Comparison of ENCODE assay signal across 22 mouse cellular contexts in the genomic region with DNA sequence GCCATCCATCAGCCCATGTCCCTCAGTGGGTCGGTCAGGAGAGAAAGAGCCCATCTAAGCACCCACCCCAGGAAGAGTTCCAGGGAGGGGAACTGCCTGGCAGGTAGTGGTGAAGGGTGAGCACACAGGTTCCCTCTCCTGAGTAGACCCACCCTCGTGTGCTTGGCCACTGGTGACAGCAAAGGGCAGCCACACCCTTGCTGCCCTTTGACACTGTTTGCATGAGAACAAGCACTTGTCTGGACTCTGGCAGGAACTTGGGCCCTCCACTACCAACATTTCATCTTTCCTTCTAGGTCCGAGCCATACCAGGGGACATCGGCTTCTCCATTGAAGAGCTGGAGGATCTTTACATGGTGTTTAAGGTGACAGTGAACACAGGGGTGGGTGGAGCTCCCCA. TPM values are rescaled to one million over a fixed set of nuclear protein-coding genes. Genes with fewer than 3 reads are reported as not detected.
A peak's percentile ranks its signal among the peaks of the same experiment; 100 is the strongest.
DNase-seq lines count a peak whose midpoint lies in the region; ATAC-seq and TF ChIP-seq lines count a peak whose summit lies in the region.
"Had no signal": no experiment of that assay in that cellular context is flagged by ENCODE, and none has a peak within 500 bp of the region (broad histone marks: within the 10 kb centered on the region; RNA-seq: fewer than 3 reads in every experiment).

No protein-coding gene starts in this region.

- H3K4me2 ChIP-seq in liver, postnatal 0 days (ENCODE audit: low read depth, low read length): no peak overlapping the region
- H3K4me2 ChIP-seq in midbrain, embryonic 15.5 days: no peak overlapping the region
- H3K4me2 ChIP-seq: embryonic facial prominence, embryonic 13.5 days; embryonic facial prominence, embryonic 15.5 days; forebrain, embryonic 12.5 days had no signal

- DNase-seq in liver, adult 2 months (ENCODE audit: extremely low read depth, low read depth, low spot score): peak; percentile 55
- no peak for DNase-seq in liver, postnatal 0 days
- no peak for DNase-seq in kidney, postnatal 14 days
- DNase-seq: adrenal gland, adult 2 months; adrenal gland, postnatal 10 days; adrenal gland, postnatal 25 days; cerebellum, adult 11 months; cerebellum, adult 18-20 months; cerebellum, adult 8-10 months; cerebellum, adult 9-11 months; cerebellum, postnatal 14 days; cerebellum, postnatal 36 days; embryo, embryonic 11 days had no signal

- 51% methylated on average over 4 of the region's 4 CpGs for WGBS in liver, adult 2 months
- WGBS in liver, postnatal 0 days (ENCODE audit: insufficient replicate concordance): 65% methylated on average over 4 of the region's 4 CpGs
- 56% methylated on average over 4 of the region's 4 CpGs for WGBS in small intestine, adult 2 months
- WGBS in midbrain, embryonic 15.5 days: 87% methylated on average over 4 of the region's 4 CpGs

- no peak overlapping the region for H3K4me3 ChIP-seq in liver, adult 2 months (ENCODE audit: insufficient read depth, low read depth, low read length)
- H3K4me3 ChIP-seq in liver, postnatal 0 days (ENCODE audit: low read depth, low read length): no peak overlapping the region
- no peak overlapping the region for H3K4me3 ChIP-seq in small intestine, adult 2 months (ENCODE audit: low read depth, low read length)
- H3K4me3 ChIP-seq in midbrain, embryonic 15.5 days: no peak overlapping the region
- H3K4me3 ChIP-seq: embryonic facial prominence, embryonic 13.5 days; embryonic facial prominence, embryonic 15.5 days; erythroblast, embryonic 14.5 days; forebrain, embryonic 10.5 days; forebrain, embryonic 12.5 days had no signal

- no peak for TF ChIP-seq POLR2A in liver, adult 2 months (IDR thresholded peaks at IDR 0.05; ENCODE audit: extremely low read depth, insufficient read depth, low read length)
- no peak for TF ChIP-seq POLR2A in small intestine, adult 2 months (IDR thresholded peaks at IDR 0.05; ENCODE audit: low read depth, low read length)

- TF ChIP-seq CTCF in liver, adult 2 months (IDR thresholded peaks at IDR 0.05; ENCODE audit: low read depth, low read length): no peak
- no peak for TF ChIP-seq CTCF in liver, postnatal 0 days (IDR thresholded peaks at IDR 0.05; ENCODE audit: low read depth)
- TF ChIP-seq CTCF in small intestine, adult 2 months (IDR thresholded peaks at IDR 0.05; ENCODE audit: extremely low read depth, insufficient read length, insufficient replicate concordance, low read depth, low read length): no peak

- H3K27ac ChIP-seq in liver, adult 2 months (replicated peaks; ENCODE audit: insufficient read depth, low read depth, low read length): no peak overlapping the region
- no peak overlapping the region for H3K27ac ChIP-seq in liver, postnatal 0 days (ENCODE audit: low read depth)
- H3K27ac ChIP-seq in small intestine, adult 2 months (ENCODE audit: insufficient read depth, low read depth, low read length): peak overlapping the region; percentile 44; the same call in 1 of the 2 replicates
- H3K27ac ChIP-seq in midbrain, embryonic 15.5 days: no peak overlapping the region
- H3K27ac ChIP-seq: embryonic facial prominence, embryonic 13.5 days; embryonic facial prominence, embryonic 15.5 days; forebrain, embryonic 10.5 days; forebrain, embryonic 12.5 days had no signal

- H3K9me3 ChIP-seq in liver, postnatal 0 days (ENCODE audit: low read length): no peaks in the 10 kb centered on the region
- H3K9me3 ChIP-seq in midbrain, embryonic 15.5 days: no peaks in the 10 kb centered on the region
- H3K9me3 ChIP-seq: embryonic facial prominence, embryonic 13.5 days; embryonic facial prominence, embryonic 15.5 days; forebrain, embryonic 10.5 days; forebrain, embryonic 12.5 days had no signal

- no peaks in the 10 kb centered on the region for H3K79me2 ChIP-seq in liver, adult 2 months (ENCODE audit: control insufficient read depth, insufficient read depth, low read length)

- H3K36me3 ChIP-seq in liver, adult 2 months (ENCODE audit: control insufficient read depth, insufficient read depth, low read length): peaks cover 4% of the 10 kb centered on the region; the same call in 1 of the 2 replicates
- H3K36me3 ChIP-seq in liver, postnatal 0 days (replicated peaks; ENCODE audit: insufficient read depth, low read length): peaks cover 44% of the 10 kb centered on the region
- peaks cover 40% of the 10 kb centered on the region for H3K36me3 ChIP-seq in small intestine, adult 2 months (ENCODE audit: control insufficient read depth, insufficient read depth, low read length)
- H3K36me3 ChIP-seq in midbrain, embryonic 15.5 days (replicated peaks): peaks cover 49% of the 10 kb centered on the region

- H3K27me3 ChIP-seq in liver, adult 2 months (ENCODE audit: control insufficient read depth, insufficient read depth, low read length): no peaks in the 10 kb centered on the region
- H3K27me3 ChIP-seq in liver, postnatal 0 days (ENCODE audit: insufficient read depth, low read length): no peaks in the 10 kb centered on the region
- H3K27me3 ChIP-seq in small intestine, adult 2 months (ENCODE audit: control insufficient read depth, insufficient read depth, low read length): no peaks in the 10 kb centered on the region
- no peaks in the 10 kb centered on the region for H3K27me3 ChIP-seq in midbrain, embryonic 15.5 days (replicated peaks)
- H3K27me3 ChIP-seq: embryonic facial prominence, embryonic 13.5 days; embryonic facial prominence, embryonic 15.5 days; forebrain, embryonic 12.5 days had no signal

- no peak for ATAC-seq in liver, postnatal 0 days
- no peak for ATAC-seq in midbrain, embryonic 15.5 days (replicated peaks)
- ATAC-seq: forebrain, embryonic 14.5 days; forebrain, embryonic 16.5 days had no signal

- H3K9ac ChIP-seq in liver, adult 2 months (ENCODE audit: low read depth, low read length): no peak overlapping the region
- H3K9ac ChIP-seq in liver, postnatal 0 days (replicated peaks): no peak overlapping the region
- H3K9ac ChIP-seq in midbrain, embryonic 15.5 days: no peak overlapping the region
- H3K9ac ChIP-seq: embryonic facial prominence, embryonic 13.5 days; embryonic facial prominence, embryonic 15.5 days; forebrain, embryonic 12.5 days had no signal

- no peak for TF ChIP-seq EP300 in liver, postnatal 0 days (IDR thresholded peaks at IDR 0.05; ENCODE audit: low read depth)

- peaks cover 18% of the 10 kb centered on the region for H3K4me1 ChIP-seq in liver, adult 2 months (ENCODE audit: control insufficient read depth, insufficient read depth, low read length)
- peaks cover 22% of the 10 kb centered on the region for H3K4me1 ChIP-seq in liver, postnatal 0 days (ENCODE audit: insufficient read depth)
- H3K4me1 ChIP-seq in small intestine, adult 2 months (ENCODE audit: control insufficient read depth, insufficient read depth, insufficient read length, low read length): peaks cover 14% of the 10 kb centered on the region
- H3K4me1 ChIP-seq in midbrain, embryonic 15.5 days: no peaks in the 10 kb centered on the region
- H3K4me1 ChIP-seq: embryonic facial prominence, embryonic 13.5 days; embryonic facial prominence, embryonic 15.5 days; forebrain, embryonic 10.5 days; forebrain, embryonic 12.5 days had no signal

RNA-seq across cellular contexts. Expression of a gene that starts 14.9 kb away (rescaled TPM):
- 8.5 and 9.3 TPM in 2 replicates for total RNA-seq in liver, adult 2 months (2014; rRNA removed)
- 9.3 and 9.9 TPM in 2 replicates for polyA plus RNA-seq in liver, adult 2 months (2012; rRNA removed)
- 5.0 and 5.1 TPM in 2 replicates for polyA plus RNA-seq in liver, postnatal 0 days (2015; fragmentation: Nextera tagmentation; extraction: Ambion mirVana)
- 0.95 and 3.8 TPM in 2 replicates for polyA plus RNA-seq in small intestine, adult 2 months (2012; rRNA removed)
- 38.1 and 39.3 TPM in 2 replicates for polyA plus RNA-seq in midbrain, embryonic 15.5 days (2015; fragmentation: Nextera tagmentation; extraction: Ambion mirVana)

RNA-seq across cellular contexts. Expression of a gene that starts 28.2 kb away (rescaled TPM):
- total RNA-seq in liver, adult 2 months (2014; rRNA removed): 19.5 and 26.2 TPM in 2 replicates
- polyA plus RNA-seq in liver, adult 2 months (2012; rRNA removed): 29.8 and 30.5 TPM in 2 replicates
- polyA plus RNA-seq in liver, postnatal 0 days (2015; fragmentation: Nextera tagmentation; extraction: Ambion mirVana): 8.9 and 9.1 TPM in 2 replicates
- 19.3 and 31.5 TPM in 2 replicates for polyA plus RNA-seq in small intestine, adult 2 months (2012; rRNA removed)
- 42.8 and 43.2 TPM in 2 replicates for polyA plus RNA-seq in midbrain, embryonic 15.5 days (2015; fragmentation: Nextera tagmentation; extraction: Ambion mirVana)

RNA-seq across cellular contexts. Expression of a gene that starts 51.3 kb away (rescaled TPM):
- total RNA-seq in liver, adult 2 months (2014; rRNA removed): 252 and 333 TPM in 2 replicates
- polyA plus RNA-seq in liver, adult 2 months (2012; rRNA removed): 254 and 299 TPM in 2 replicates
- 154 and 172 TPM in 2 replicates for polyA plus RNA-seq in liver, postnatal 0 days (2015; fragmentation: Nextera tagmentation; extraction: Ambion mirVana)
- 89.1 and 171 TPM in 2 replicates for polyA plus RNA-seq in small intestine, adult 2 months (2012; rRNA removed)
- 392 and 438 TPM in 2 replicates for polyA plus RNA-seq in midbrain, embryonic 15.5 days (2015; fragmentation: Nextera tagmentation; extraction: Ambion mirVana)

RNA-seq across cellular contexts. Expression of a gene that starts 51.3 kb away (rescaled TPM):
- total RNA-seq in liver, adult 2 months (2014; rRNA removed): 9.8 and 16.5 TPM in 2 replicates
- polyA plus RNA-seq in liver, adult 2 months (2012; rRNA removed): 26.3 and 28.8 TPM in 2 replicates
- polyA plus RNA-seq in liver, postnatal 0 days (2015; fragmentation: Nextera tagmentation; extraction: Ambion mirVana): 17.2 and 18.6 TPM in 2 replicates
- polyA plus RNA-seq in small intestine, adult 2 months (2012; rRNA removed): 116 and 171 TPM in 2 replicates
- 54.6 and 57.9 TPM in 2 replicates for polyA plus RNA-seq in midbrain, embryonic 15.5 days (2015; fragmentation: Nextera tagmentation; extraction: Ambion mirVana)
